Mouse (Mus musculus) hindlimb bud, embryonic 11.5 days (tissue): ENCODE data around the gene Gm49405.
"Not testable (repeated sequence)": the region's sequence is repeated elsewhere in the genome, so short reads cannot be mapped to it uniquely, and the experiment has no call there.

Source experiments
- DNase-seq: peaks from one replicate; pipeline ENCODE4 v3.0.0-alpha.2; 2012; ENCODE audit warnings: low read depth, low spot score; ENCODE audit errors: extremely low spot score

Gm49405 gene

GRCm38 (mm10) chr19:4012432-4013022 lies 12.1 kb downstream of the Gm49405 start, which contains the start of gene Ndufv1:
Ndufv1 (minus strand) TSS chr19:4012806.
- DNase-seq, result peak; percentile 97

DNA sequence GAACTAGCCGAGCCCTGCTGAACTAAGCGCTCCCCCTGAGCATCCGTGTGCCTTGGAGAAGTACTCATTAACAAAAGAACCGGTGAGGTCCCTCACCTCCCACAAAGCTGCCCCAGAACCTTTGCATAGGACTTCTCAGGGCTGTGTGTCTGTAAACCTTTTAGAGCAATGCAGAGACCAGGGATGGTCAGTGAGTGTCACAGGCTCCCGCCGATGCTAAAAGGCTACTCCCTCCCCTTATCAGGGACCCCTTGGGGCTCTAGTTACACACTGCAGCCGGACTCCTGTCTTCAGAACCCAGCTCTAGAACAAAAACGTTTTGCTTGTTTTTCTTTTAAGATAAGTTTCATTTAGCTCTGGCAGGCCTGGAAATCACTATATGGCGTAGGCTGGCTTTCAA lies 12.6 kb downstream of the Gm49405 start:
- no peak for DNase-seq

GRCm38 (mm10) chr19:4014802-4015201 lies 14.4 kb downstream of the Gm49405 start:
- no peak for DNase-seq

DNA sequence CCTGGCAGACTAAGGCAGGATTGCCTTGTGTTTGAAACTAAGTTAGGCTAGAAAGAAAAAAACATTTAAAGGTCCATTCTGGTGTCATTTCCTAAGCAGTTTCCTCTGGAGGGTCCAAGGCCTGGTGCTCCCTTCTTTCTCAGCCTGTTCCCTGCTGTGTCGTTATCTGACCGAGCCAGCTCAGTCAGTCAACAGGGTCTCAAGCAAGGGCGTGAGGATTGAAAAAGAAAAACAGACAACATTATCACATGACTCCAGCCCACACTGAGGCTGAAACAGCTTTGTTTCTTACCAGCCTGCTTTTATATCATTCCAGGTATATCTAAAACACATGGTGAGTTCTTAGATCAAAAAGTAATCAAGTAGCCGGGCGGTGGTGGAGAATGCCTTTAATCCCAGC lies 15.2 kb downstream of the Gm49405 start:
- no peak for DNase-seq

GRCm38 (mm10) chr19:4017921-4018587 lies 17.6 kb downstream of the Gm49405 start:
- DNase-seq, result no peak

DNA sequence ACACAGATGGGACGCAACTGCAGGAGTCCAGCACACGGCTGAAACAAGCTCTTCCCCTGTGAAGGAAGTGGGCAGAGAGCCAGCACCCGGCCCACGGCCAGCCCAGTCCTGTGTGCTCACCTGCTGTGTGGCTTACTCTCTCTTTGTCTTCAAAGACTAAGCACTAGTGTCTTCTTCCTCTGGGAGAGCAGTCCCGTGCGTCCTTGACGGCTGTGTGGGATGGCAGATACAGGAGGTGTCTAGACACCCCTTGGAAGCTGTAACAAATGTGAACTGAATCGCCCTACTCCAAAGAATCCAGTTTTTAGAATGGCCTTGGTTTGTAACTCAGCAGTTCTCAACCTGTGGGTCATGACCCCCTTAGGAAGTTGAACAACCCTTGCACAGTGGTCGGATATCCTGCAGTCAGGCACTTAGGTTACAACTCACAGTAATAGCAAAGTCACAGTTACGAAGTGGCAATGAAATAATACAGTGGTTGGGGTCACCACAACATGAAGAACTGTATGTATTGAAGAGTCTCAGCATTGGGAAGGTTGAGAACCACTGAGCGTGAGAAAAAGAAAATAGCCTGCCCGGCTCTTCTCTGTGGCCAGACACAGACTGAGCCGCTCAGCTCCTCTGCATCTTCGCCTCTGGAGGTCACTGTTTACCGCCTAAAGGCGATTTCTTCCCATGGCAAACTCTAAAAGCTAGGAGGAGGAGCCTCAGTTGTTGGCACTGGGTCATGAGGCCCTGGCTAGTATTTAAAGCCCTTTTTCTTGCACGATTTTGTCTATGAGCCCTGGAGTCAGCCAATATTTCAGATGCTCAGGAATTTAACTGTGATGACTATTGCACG lies 18.5 kb downstream of the Gm49405 start:
- no peak for DNase-seq

- no peak for DNase-seq
Observed at GRCm38 (mm10) chr19:4023185-4023584, 22.8 kb downstream of the Gm49405 start.

- DNase-seq, result no peak
Observed at GRCm38 (mm10) chr19:4027576-4027975, 27.1 kb downstream of the Gm49405 start.

DNA sequence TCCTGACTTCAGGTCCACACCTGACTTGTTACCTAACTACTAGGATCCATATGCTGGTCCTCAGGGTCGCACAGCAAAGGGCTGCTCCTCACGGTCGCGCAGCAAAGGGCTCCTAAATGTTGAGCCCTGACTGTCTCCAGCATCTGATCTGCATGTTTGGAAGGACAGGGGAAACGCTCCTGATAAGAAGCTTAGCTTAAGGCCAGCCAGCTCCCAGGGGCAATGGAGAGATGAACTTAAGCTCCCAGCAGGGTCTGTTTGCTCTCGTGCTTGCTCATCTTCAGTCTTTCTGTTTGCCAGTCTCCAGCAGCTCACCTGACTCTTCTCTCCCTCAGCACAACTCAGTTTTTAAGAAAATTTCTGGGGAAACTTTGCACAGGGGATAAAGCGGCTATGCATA lies 32.2 kb downstream of the Gm49405 start:
- DNase-seq, result no peak

DNA sequence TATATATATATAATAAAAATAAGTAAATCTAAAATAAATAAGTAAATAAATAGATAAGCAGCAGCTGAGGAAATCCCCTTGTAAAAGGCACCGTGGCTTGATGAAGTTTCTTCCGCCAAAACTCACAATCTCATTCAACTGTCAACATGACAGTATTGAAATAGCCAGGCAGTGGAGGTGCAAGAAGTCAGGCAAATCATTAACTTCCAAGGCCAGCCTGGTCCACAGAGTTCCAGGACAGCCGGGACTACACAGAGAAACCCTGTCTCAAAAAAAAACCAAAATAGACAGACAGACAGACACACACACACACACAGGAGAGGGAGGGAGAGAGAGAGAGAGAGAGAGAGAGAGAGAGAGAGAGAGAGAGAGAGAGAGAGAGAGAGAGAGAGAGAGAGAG lies 32.9 kb downstream of the Gm49405 start:
- DNase-seq, result no peak

DNA sequence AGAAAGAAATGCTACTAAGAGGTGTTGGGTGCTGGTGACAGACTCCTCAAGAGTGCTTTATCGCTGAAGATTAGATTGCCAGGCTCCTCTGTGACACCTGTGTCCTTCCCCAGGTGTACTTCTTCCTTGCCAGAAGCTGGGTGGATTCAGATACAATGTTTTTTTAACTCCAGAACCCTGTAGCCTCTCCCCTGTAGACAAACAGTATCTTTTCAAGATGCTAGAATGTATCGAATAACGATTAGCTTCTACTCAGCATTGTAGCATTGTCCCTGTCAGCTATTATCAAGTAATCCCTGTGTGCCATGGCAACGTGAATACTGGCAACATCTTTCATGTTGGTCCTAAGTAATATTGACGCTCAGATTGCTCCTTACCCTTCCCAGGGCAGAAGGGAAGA lies 33.3 kb downstream of the Gm49405 start:
- DNase-seq, result no peak

- DNase-seq, result no peak
Observed at GRCm38 (mm10) chr19:4036327-4037045, 36.1 kb downstream of the Gm49405 start.

DNA sequence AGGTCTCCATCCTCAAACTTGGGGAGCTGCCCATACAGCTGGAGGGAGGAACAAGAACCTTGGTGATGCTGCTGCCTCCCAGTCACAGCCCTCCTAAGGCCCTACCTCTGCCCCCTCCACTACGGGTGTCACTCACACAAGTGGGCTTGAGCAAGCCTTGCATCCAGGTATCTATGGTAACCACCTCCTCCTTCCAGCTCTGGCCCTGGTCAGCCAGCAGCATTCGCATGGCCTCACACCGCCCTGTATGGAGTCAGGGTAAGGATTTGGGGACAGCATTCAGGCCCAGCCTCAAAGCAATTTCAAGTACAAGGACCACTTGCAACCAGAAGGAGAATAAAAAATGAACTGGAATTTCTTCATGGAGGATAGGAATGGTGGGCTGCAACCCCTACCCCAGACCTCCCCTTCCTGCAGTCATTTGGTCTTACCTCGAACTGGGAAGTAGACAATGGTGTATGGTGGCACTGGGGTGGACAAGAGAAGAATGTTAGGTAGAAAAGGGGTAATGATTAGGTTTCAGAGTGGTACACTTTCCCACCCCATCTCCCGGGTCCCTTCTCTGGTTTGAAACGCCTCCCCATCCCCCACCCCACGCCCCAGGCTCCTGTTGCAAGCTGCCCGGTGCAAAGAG lies 36.8 kb downstream of the Gm49405 start:
- DNase-seq, result not testable (repeated sequence)

DNA sequence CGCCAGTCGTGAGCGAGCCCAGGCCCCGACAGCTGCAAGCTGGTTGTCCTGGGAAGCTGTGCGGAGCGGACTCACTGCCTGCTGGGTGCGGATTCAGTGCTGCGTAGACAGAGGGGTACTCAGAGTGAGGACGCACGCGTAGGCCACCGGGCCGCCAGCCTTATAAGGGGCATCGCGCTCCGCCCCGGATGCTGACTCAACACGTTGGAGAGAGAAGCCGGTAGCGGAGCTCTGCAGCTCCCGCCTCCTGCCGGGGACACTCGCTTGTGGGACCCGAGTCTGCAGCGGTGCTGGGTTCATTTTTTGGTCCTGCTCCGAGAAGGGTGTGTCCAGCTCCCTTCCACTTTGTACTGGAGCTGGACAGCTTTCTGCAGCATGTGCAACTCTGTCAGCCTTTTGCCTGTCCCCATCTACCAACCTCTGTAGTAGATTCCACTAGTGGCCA lies 37.4 kb downstream of the Gm49405 start, which contains the start of gene Gstp1:
TSS of gene Gstp1 (minus strand) at position 198 of the 445 bp plus-strand sequence.
- DNase-seq, result peak; percentile 61

- DNase-seq, result not testable (repeated sequence)
Observed at GRCm38 (mm10) chr19:4040941-4041340, 40.5 kb downstream of the Gm49405 start.

DNA sequence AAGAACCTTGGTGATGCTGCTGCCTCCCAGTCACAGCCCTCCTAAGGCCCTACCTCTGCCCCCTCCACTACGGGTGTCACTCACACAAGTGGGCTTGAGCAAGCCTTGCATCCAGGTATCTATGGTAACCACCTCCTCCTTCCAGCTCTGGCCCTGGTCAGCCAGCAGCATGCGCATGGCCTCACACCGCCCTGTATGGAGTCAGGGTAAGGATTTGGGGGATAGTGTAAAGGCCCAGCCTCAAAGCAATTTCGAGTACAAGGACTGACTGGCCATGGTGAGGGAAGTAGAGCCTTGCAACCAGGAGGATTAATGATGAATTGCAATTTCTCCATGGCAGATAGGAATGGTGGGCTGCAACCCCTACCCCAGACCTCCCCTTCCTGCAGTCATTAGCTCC lies 41.1 kb downstream of the Gm49405 start:
- DNase-seq, result not testable (repeated sequence)

DNA sequence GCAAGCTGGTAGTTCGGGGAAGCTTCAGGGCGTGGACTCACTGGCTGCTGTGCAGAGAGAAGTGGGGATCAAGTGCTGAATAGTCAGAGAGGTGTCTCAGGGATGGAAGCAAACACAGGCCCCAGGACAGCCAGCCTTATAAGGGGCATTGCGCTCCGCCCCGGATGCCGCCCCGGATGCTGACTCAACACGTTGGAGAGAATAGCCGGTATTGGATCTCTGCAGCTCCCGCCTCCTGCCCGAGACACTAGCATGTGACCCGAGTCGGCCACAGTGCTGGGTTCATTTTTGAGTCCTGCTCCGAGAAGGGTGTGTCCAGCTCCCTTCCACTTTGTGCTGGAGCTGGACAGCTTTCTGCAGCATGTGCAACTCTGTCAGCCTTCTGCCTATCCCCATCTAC lies 41.7 kb downstream of the Gm49405 start:
- DNase-seq, result no peak

GRCm38 (mm10) chr19:4044109-4044508 lies 43.7 kb downstream of the Gm49405 start:
- DNase-seq, result not testable (repeated sequence)

DNA sequence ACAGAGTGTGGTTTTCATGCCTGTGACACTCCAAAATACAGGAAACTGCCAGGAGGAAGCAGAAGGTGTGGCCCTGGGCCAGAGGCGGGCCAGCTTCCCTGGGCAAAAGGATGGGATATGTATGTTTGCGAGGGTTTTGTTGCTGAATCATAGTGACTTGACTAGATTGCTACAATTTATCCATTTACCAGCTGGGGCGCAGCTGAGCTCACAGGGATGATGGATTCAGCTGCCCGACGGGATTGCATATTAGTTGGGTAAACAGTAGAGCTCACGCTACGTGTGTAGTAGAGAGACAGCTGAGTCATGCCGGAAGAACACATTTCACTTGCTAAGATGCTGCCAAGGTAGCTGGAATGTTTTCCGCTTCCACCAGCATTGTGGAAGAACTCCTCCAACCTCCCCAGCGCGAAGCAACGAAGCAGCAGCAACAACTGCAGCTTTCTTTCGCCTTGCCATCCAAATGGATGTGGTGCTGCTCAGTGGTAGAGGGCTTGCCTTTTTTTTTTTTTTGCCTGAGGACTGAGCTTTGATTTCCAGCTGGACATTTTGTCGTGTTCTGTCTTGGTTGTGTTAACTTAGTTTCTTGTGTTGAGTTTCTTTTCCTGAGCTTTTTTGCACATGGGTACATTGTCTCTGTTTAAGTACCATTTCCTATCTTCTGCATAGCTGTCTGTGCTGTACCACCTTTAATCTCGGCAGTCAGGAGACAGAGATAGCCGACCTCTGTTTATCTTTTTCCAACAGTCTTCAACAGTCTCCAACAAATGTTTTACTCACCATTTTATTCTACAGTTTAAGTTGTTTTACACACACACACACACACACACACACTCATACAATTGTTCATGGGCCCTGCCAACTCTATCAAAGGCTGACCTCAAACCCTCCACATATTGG lies 45.8 kb downstream of the Gm49405 start, which contains the start of gene Gstp2:
TSS of gene Gstp2 (minus strand) at position 58 of the 900 bp plus-strand sequence.
- no peak for DNase-seq
